Mouse (Mus musculus) ES-E14 (cell line): ENCODE data around the gene Amer1. TPM values are rescaled to one million over a fixed set of nuclear protein-coding genes. Genes with fewer than 3 reads are reported as not detected.
A peak's percentile ranks its signal among the peaks of the same experiment; 100 is the strongest.

Experiments
- DNase-seq: peaks from one replicate; pipeline ENCODE4 v3.0.0-alpha.2; 2013; ENCODE audit warnings: low read depth, low spot score
- H3K27ac ChIP-seq: 2 replicates; pipeline ENCODE4 v1.5.1; 2012; ENCODE audit warnings: low read depth, mild to moderate bottlenecking, low read length, moderate library complexity, mixed read lengths; ENCODE audit not compliant: poor library complexity, insufficient read depth, severe bottlenecking
- H3K36me3 ChIP-seq: 2 replicates; pipeline ENCODE4 v1.6.1; 2012; ENCODE audit warnings: mild to moderate bottlenecking, low read length, moderate library complexity, mixed read lengths; ENCODE audit not compliant: control insufficient read depth, poor library complexity, insufficient read depth, severe bottlenecking
- H3K4me1 ChIP-seq, 2 experiments: fragments of 150-350 bp in 1 of 2; sonication (generic) in 1 of 2; 2 replicates each; pipeline ENCODE4 v1.6.1; 2012; ENCODE audit warnings: low read length in 2 of 2, mild to moderate bottlenecking in 1 of 2, mixed read lengths in 1 of 2; ENCODE audit not compliant: control insufficient read depth in 2 of 2, insufficient read depth in 2 of 2, poor library complexity in 1 of 2
- H3K4me3 ChIP-seq, 2 experiments: fragments of 150-350 bp in 1 of 2; sonication (generic) in 1 of 2; 2 replicates each; pipeline ENCODE4 v1.5.1; 2012; ENCODE audit warnings: low read length in 2 of 2, low read depth in 1 of 2, mild to moderate bottlenecking in 1 of 2, mixed read lengths in 1 of 2; ENCODE audit not compliant: insufficient read depth in 1 of 2, poor library complexity in 1 of 2, severe bottlenecking in 1 of 2
- H3K9ac ChIP-seq: 2 replicates; pipeline ENCODE4 v1.6.1; 2012; ENCODE audit warnings: low read depth, mild to moderate bottlenecking, low read length, mixed read lengths; ENCODE audit not compliant: poor library complexity, insufficient read depth, severe bottlenecking
- H3K9me3 ChIP-seq: fragments of 150-350 bp; sonication (generic); 2 replicates; pipeline ENCODE4 v1.6.1; 2012; ENCODE audit warnings: low read depth, mild to moderate bottlenecking, low read length; ENCODE audit not compliant: control insufficient read depth, insufficient read depth
- CHD2 ChIP-seq: IDR thresholded peaks from 2 replicates; pipeline ENCODE4 v1.6.1; 2014; ENCODE audit warnings: mild to moderate bottlenecking, low read depth, low read length, inconsistent platforms
- HCFC1 ChIP-seq: IDR thresholded peaks from 2 replicates; pipeline ENCODE4 v1.6.1; 2012; ENCODE audit warnings: low read length, inconsistent platforms, borderline replicate concordance; ENCODE audit not compliant: insufficient read depth
- MAFK ChIP-seq: IDR thresholded peaks from 2 replicates; pipeline ENCODE4 v1.6.1; 2014; ENCODE audit warnings: mild to moderate bottlenecking, low read depth, low read length, inconsistent platforms; ENCODE audit not compliant: insufficient read depth
- ZC3H11A ChIP-seq: IDR thresholded peaks from 2 replicates; pipeline ENCODE4 v1.6.1; 2012; ENCODE audit warnings: low read depth, mild to moderate bottlenecking, inconsistent platforms, low read length, borderline replicate concordance
- ZNF384 ChIP-seq: IDR thresholded peaks from 2 replicates; pipeline ENCODE4 v1.6.1; 2012; ENCODE audit warnings: low read depth, low read length, inconsistent platforms
- in situ Hi-C, 2 experiments: fragments of 600-800 bp; cut with MboI; formaldehyde crosslinking; loops; one replicate each; pipeline ENCODE4 v1.15.1; 2025; ENCODE audit warnings: low sequenced_read_pairs in 2 of 2, inconsistent platforms in 1 of 2; ENCODE audit not compliant: unreplicated experiment in 2 of 2
- total RNA-seq: library from RNA; depleted of rRNA; stranded (reverse); fragments of 300-350 nt; gene quantifications from 2 replicates; pipeline ENCODE4 v1.2.3, GENCODE M21; 2012

Gene Amer1
- total RNA-seq, 1 experiment = 8.0 TPM

GRCm38 (mm10) chrX:95443898-95444775 lies 535 bp downstream of the Amer1 start:
- in situ Hi-C loops = no loop called here
- Histone ChIP-seq H3K9ac (peak overlapping the region; percentile 68), H3K27ac (peak overlapping the region; percentile 27; the same call in 1 of the 2 replicates), H3K4me1 (0 out of 4 replicates have a peak, but pooled peaks cover 0 to 2% of the 10 kb centered on the region in 2 experiments), H3K36me3 (no peaks in the 10 kb centered on the region), H3K9me3 (no peaks in the 10 kb centered on the region), H3K4me3 (peak overlapping the region; percentile 84 to 87)
- DNase-seq = peak; percentile 12
- no peak for TF ChIP-seq ZNF384
- TF ChIP-seq MAFK = no peak
- TF ChIP-seq CHD2 = no peak
- TF ChIP-seq ZC3H11A = no peak
- no peak for TF ChIP-seq HCFC1

- 0 out of 4 replicates have a peak, but pooled peaks cover 0 to 2% of the 10 kb centered on the region in 2 experiments for H3K4me1 ChIP-seq
- no peak overlapping the region for H3K27ac ChIP-seq
- H3K4me3 ChIP-seq = peak overlapping the region; percentile 84 to 87
- no peak for DNase-seq
- no peak for TF ChIP-seq MAFK
- TF ChIP-seq ZNF384 = no peak
- TF ChIP-seq HCFC1 = no peak
- TF ChIP-seq ZC3H11A = no peak
- no peak for TF ChIP-seq CHD2
- H3K36me3 ChIP-seq = no peaks in the 10 kb centered on the region
- H3K9me3 ChIP-seq = no peaks in the 10 kb centered on the region
- in situ Hi-C loops = no loop called here
- no peak overlapping the region; the same call in 1 of the 2 replicates for H3K9ac ChIP-seq
These were observed 1.3 kb downstream of the Amer1 start for GRCm38 (mm10) chrX:95443390-95443789.

- H3K9me3 ChIP-seq = no peaks in the 10 kb centered on the region
- in situ Hi-C loops = no loop called here
- no peak overlapping the region for H3K27ac ChIP-seq
- TF ChIP-seq MAFK (no peak), ZC3H11A (no peak), HCFC1 (no peak), CHD2 (no peak), ZNF384 (no peak)
- no peak overlapping the region for H3K4me3 ChIP-seq
- no peak overlapping the region for H3K9ac ChIP-seq
- H3K4me1 ChIP-seq = 0 out of 4 replicates have a peak, but pooled peaks cover 0 to 2% of the 10 kb centered on the region in 2 experiments
- DNase-seq = no peak
- H3K36me3 ChIP-seq = no peaks in the 10 kb centered on the region
These were observed 2.4 kb downstream of the Amer1 start for GRCm38 (mm10) chrX:95442261-95442660.

- no peak overlapping the region for H3K9ac ChIP-seq
- DNase-seq = no peak
- H3K36me3 ChIP-seq = no peaks in the 10 kb centered on the region
- no peak overlapping the region for H3K27ac ChIP-seq
- in situ Hi-C loops = no loop called here
- TF ChIP-seq ZC3H11A = no peak
- TF ChIP-seq HCFC1 = no peak
- no peak overlapping the region for H3K4me3 ChIP-seq
- H3K9me3 ChIP-seq = no peaks in the 10 kb centered on the region
- H3K4me1 ChIP-seq = 0 out of 4 replicates have a peak, but pooled peaks cover 0 to 2% of the 10 kb centered on the region in 2 experiments
These were observed 3.4 kb downstream of the Amer1 start for GRCm38 (mm10) chrX:95441290-95441689.
